10 mouse cellular contexts compared by ENCODE assay signal in genomic region chr10:73011874-73012273, GRCm38 (mm10).
DNase-seq lines count a peak whose midpoint lies in the region; ATAC-seq and TF ChIP-seq lines count a peak whose summit lies in the region.
"Had no signal": no experiment of that assay in that cellular context is flagged by ENCODE, and none has a peak within 500 bp of the region (broad histone marks: within the 10 kb centered on the region; RNA-seq: fewer than 3 reads in every experiment).

No protein-coding gene starts in this region.

- no peak overlapping the region for H3K27ac ChIP-seq in hindbrain, embryonic 11.5 days (ENCODE audit: low read depth, low read length)
- no peak overlapping the region for H3K27ac ChIP-seq in hindbrain, embryonic 14.5 days
- no peak overlapping the region for H3K27ac ChIP-seq in midbrain, embryonic 14.5 days (replicated peaks; ENCODE audit: low read depth, low read length)
- no peak overlapping the region for H3K27ac ChIP-seq in midbrain, embryonic 10.5 days (replicated peaks)
- H3K27ac ChIP-seq: lung, embryonic 15.5 days had no signal

- no peaks in the 10 kb centered on the region for H3K27me3 ChIP-seq in hindbrain, embryonic 11.5 days (ENCODE audit: control insufficient read depth, insufficient read depth, low read length)
- H3K27me3 ChIP-seq in hindbrain, embryonic 14.5 days (ENCODE audit: control insufficient read depth, insufficient read depth, low read length), result no peaks in the 10 kb centered on the region
- H3K27me3 ChIP-seq in midbrain, embryonic 14.5 days (ENCODE audit: control insufficient read depth, insufficient read depth, low read length), result no peaks in the 10 kb centered on the region
- no peaks in the 10 kb centered on the region for H3K27me3 ChIP-seq in midbrain, embryonic 10.5 days (ENCODE audit: low read depth, poor library complexity, severe bottlenecking)
- H3K27me3 ChIP-seq: lung, embryonic 15.5 days had no signal

- 61% methylated on average over 5 of the region's 5 CpGs for WGBS in hindbrain, embryonic 11.5 days
- WGBS in hindbrain, embryonic 14.5 days, result 66% methylated on average over 5 of the region's 5 CpGs
- 65% methylated on average over 5 of the region's 5 CpGs for WGBS in midbrain, embryonic 14.5 days
- WGBS in midbrain, embryonic 10.5 days, result 72% methylated on average over 5 of the region's 5 CpGs

- H3K4me1 ChIP-seq in hindbrain, embryonic 11.5 days (replicated peaks; ENCODE audit: control insufficient read depth, insufficient read depth, low read length), result no peaks in the 10 kb centered on the region
- no peaks in the 10 kb centered on the region for H3K4me1 ChIP-seq in hindbrain, embryonic 14.5 days (replicated peaks; ENCODE audit: control insufficient read depth, insufficient read depth, low read length)
- no peaks in the 10 kb centered on the region for H3K4me1 ChIP-seq in midbrain, embryonic 14.5 days (ENCODE audit: control insufficient read depth, insufficient read depth, low read length)
- no peaks in the 10 kb centered on the region for H3K4me1 ChIP-seq in midbrain, embryonic 10.5 days
- H3K4me1 ChIP-seq: lung, embryonic 15.5 days had no signal

- ATAC-seq in hindbrain, embryonic 11.5 days (ENCODE audit: low FRiP score), result no peak
- no peak for ATAC-seq in hindbrain, embryonic 14.5 days (ENCODE audit: low FRiP score)
- no peak for ATAC-seq in midbrain, embryonic 14.5 days (ENCODE audit: low FRiP score, low TSS enrichment)

- H3K36me3 ChIP-seq in hindbrain, embryonic 11.5 days (ENCODE audit: control insufficient read depth, insufficient read depth, low read length), result no peaks in the 10 kb centered on the region
- H3K36me3 ChIP-seq in hindbrain, embryonic 14.5 days (replicated peaks; ENCODE audit: control insufficient read depth, insufficient read depth), result no peaks in the 10 kb centered on the region
- no peaks in the 10 kb centered on the region for H3K36me3 ChIP-seq in midbrain, embryonic 14.5 days (ENCODE audit: control insufficient read depth, insufficient read depth, low read length)
- H3K36me3 ChIP-seq in midbrain, embryonic 10.5 days, result no peaks in the 10 kb centered on the region
- H3K36me3 ChIP-seq: lung, embryonic 15.5 days had no signal

- TF ChIP-seq CTCF in brain, embryonic 14.5 days (IDR thresholded peaks at IDR 0.05; ENCODE audit: borderline replicate concordance, extremely low read depth, insufficient read depth, insufficient read length), result peak; percentile 32; the same call in 1 of the 2 replicates

- no peak overlapping the region for H3K4me2 ChIP-seq in hindbrain, embryonic 11.5 days (replicated peaks; ENCODE audit: low read depth, low read length)
- H3K4me2 ChIP-seq in hindbrain, embryonic 14.5 days (replicated peaks), result no peak overlapping the region
- H3K4me2 ChIP-seq in midbrain, embryonic 14.5 days (ENCODE audit: low read length), result no peak overlapping the region
- H3K4me2 ChIP-seq: lung, embryonic 15.5 days had no signal

- no peak overlapping the region for H3K4me3 ChIP-seq in hindbrain, embryonic 11.5 days (ENCODE audit: low read depth, low read length)
- H3K4me3 ChIP-seq in hindbrain, embryonic 14.5 days (replicated peaks; ENCODE audit: low read length), result no peak overlapping the region
- no peak overlapping the region for H3K4me3 ChIP-seq in midbrain, embryonic 14.5 days (replicated peaks; ENCODE audit: low read depth, low read length)
- no peak overlapping the region for H3K4me3 ChIP-seq in midbrain, embryonic 10.5 days
- H3K4me3 ChIP-seq: lung, embryonic 15.5 days had no signal

- H3K9ac ChIP-seq in hindbrain, embryonic 11.5 days (ENCODE audit: low read depth, low read length), result no peak overlapping the region
- no peak overlapping the region for H3K9ac ChIP-seq in hindbrain, embryonic 14.5 days
- H3K9ac ChIP-seq in midbrain, embryonic 14.5 days (replicated peaks; ENCODE audit: low read length), result no peak overlapping the region
- H3K9ac ChIP-seq: lung, embryonic 15.5 days had no signal

- no peak for TF ChIP-seq POLR2A in brain, embryonic 14.5 days (IDR thresholded peaks at IDR 0.05; ENCODE audit: borderline replicate concordance, extremely low read depth, insufficient read depth, insufficient read length, poor library complexity, severe bottlenecking)

- H3K9me3 ChIP-seq in hindbrain, embryonic 11.5 days (ENCODE audit: control insufficient read depth, low read length), result no peaks in the 10 kb centered on the region
- no peaks in the 10 kb centered on the region for H3K9me3 ChIP-seq in hindbrain, embryonic 14.5 days (ENCODE audit: control insufficient read depth, low read length)
- H3K9me3 ChIP-seq in midbrain, embryonic 14.5 days (ENCODE audit: control insufficient read depth, low read length), result no peaks in the 10 kb centered on the region
- no peaks in the 10 kb centered on the region for H3K9me3 ChIP-seq in midbrain, embryonic 10.5 days (replicated peaks)
- H3K9me3 ChIP-seq: lung, embryonic 15.5 days had no signal

- peak; percentile 22 for DNase-seq in hindbrain, embryonic 11.5 days (ENCODE audit: low spot score)
- DNase-seq in hindbrain, embryonic 14.5 days (ENCODE audit: low spot score), result no peak
- peak; percentile 28 for DNase-seq in midbrain, embryonic 14.5 days
- no peak for DNase-seq in midbrain, embryonic 10.5 days (ENCODE audit: low spot score)
- DNase-seq in brain, embryonic 14.5 days (ENCODE audit: low read depth), result peak; percentile 12
- peak; percentile 40 for DNase-seq in testis, postnatal 10 days (ENCODE audit: low spot score)
- no peak for DNase-seq in urinary bladder, adult 2 months (ENCODE audit: low spot score)
- DNase-seq: gastrocnemius, postnatal 36 days; kidney, adult 8-10 months had no signal

Comparison
In these comparisons a context has a peak if more than half of its experiments do, and no peak if none do; other contexts are left out.
1. DNase-seq: peak in hindbrain, embryonic 11.5 days (single experiment), midbrain, embryonic 14.5 days (single experiment), brain, embryonic 14.5 days (single experiment) and testis, postnatal 10 days (single experiment); none in hindbrain, embryonic 14.5 days (single experiment), midbrain, embryonic 10.5 days (single experiment) and urinary bladder, adult 2 months (single experiment).